Mouse (Mus musculus): ENCODE measurements around the gene Iqsec1. TPM values are rescaled to one million over a fixed set of nuclear protein-coding genes. Genes with fewer than 3 reads are reported as not detected.

Gene Iqsec1
- polyA plus RNA-seq, 1 experiment from 2014 or later: 2.6 TPM

GRCm38 (mm10) chr6:90812072-90812471 lies 176.4 kb downstream of the Iqsec1 start:
- H3K4me2 ChIP-seq: no peak overlapping the region
- no peaks in the 10 kb centered on the region for H3K36me3 ChIP-seq (replicated peaks)
- H3K27me3 ChIP-seq: peaks cover 30% of the 10 kb centered on the region
- no peak overlapping the region for H3K9ac ChIP-seq
- H3K4me3 ChIP-seq (replicated peaks): no peak overlapping the region
- no peak overlapping the region for H3K27ac ChIP-seq (replicated peaks)
- no peak for ATAC-seq (ENCODE audit: insufficient read depth)
- no peaks in the 10 kb centered on the region for H3K4me1 ChIP-seq (replicated peaks)
- H3K9me3 ChIP-seq (replicated peaks): no peaks in the 10 kb centered on the region
- WGBS (ENCODE audit: insufficient replicate concordance): 28% methylated on average over 3 of the region's 3 CpGs

- Histone ChIP-seq H3K4me3 (replicated peaks) (no peak overlapping the region), H3K27me3 (peaks cover 30% of the 10 kb centered on the region), H3K36me3 (replicated peaks) (no peaks in the 10 kb centered on the region), H3K4me2 (no peak overlapping the region), H3K9me3 (replicated peaks) (no peaks in the 10 kb centered on the region), H3K27ac (replicated peaks) (no peak overlapping the region), H3K9ac (no peak overlapping the region), H3K4me1 (replicated peaks) (no peaks in the 10 kb centered on the region)
- ATAC-seq (ENCODE audit: insufficient read depth): no peak
- WGBS (ENCODE audit: insufficient replicate concordance): 43% methylated on average over 1 of the region's 1 CpGs
Measured at GRCm38 (mm10) chr6:90810576-90810975, 177.9 kb downstream of the Iqsec1 start.

GRCm38 (mm10) chr6:90809960-90810362 lies 178.5 kb downstream of the Iqsec1 start:
- Histone ChIP-seq H3K4me3 (replicated peaks) (no peak overlapping the region), H3K9ac (no peak overlapping the region), H3K4me2 (no peak overlapping the region), H3K27ac (replicated peaks) (no peak overlapping the region), H3K36me3 (replicated peaks) (no peaks in the 10 kb centered on the region), H3K27me3 (peaks cover 30% of the 10 kb centered on the region), H3K9me3 (replicated peaks) (no peaks in the 10 kb centered on the region), H3K4me1 (replicated peaks) (no peaks in the 10 kb centered on the region)
- 4% methylated on average over 22 of the region's 22 CpGs for WGBS (ENCODE audit: insufficient replicate concordance)
- ATAC-seq (ENCODE audit: insufficient read depth): no peak

GRCm38 (mm10) chr6:90809077-90809840 lies 179.2 kb downstream of the Iqsec1 start:
- WGBS (ENCODE audit: insufficient replicate concordance): 47% methylated on average over 11 of the region's 11 CpGs
- H3K4me3 ChIP-seq (replicated peaks): no peak overlapping the region
- H3K4me2 ChIP-seq: no peak overlapping the region
- H3K9me3 ChIP-seq (replicated peaks): no peaks in the 10 kb centered on the region
- no peaks in the 10 kb centered on the region for H3K36me3 ChIP-seq (replicated peaks)
- H3K27ac ChIP-seq (replicated peaks): no peak overlapping the region
- H3K9ac ChIP-seq: no peak overlapping the region
- no peak for ATAC-seq (ENCODE audit: insufficient read depth)
- H3K4me1 ChIP-seq (replicated peaks): no peaks in the 10 kb centered on the region
- H3K27me3 ChIP-seq: peaks cover 30% of the 10 kb centered on the region

GRCm38 (mm10) chr6:90808544-90808943 lies 179.9 kb downstream of the Iqsec1 start:
- H3K4me2 ChIP-seq: no peak overlapping the region
- no peak overlapping the region for H3K27ac ChIP-seq (replicated peaks)
- H3K4me3 ChIP-seq (replicated peaks): no peak overlapping the region
- H3K27me3 ChIP-seq: peaks cover 30% of the 10 kb centered on the region
- no peaks in the 10 kb centered on the region for H3K4me1 ChIP-seq (replicated peaks)
- WGBS (ENCODE audit: insufficient replicate concordance): 40% methylated on average over 5 of the region's 5 CpGs
- H3K9ac ChIP-seq: no peak overlapping the region
- no peaks in the 10 kb centered on the region for H3K9me3 ChIP-seq (replicated peaks)
- no peaks in the 10 kb centered on the region for H3K36me3 ChIP-seq (replicated peaks)
- ATAC-seq (ENCODE audit: insufficient read depth): no peak

GRCm38 (mm10) chr6:90808134-90808533 lies 180.4 kb downstream of the Iqsec1 start:
- 54% methylated on average over 3 of the region's 3 CpGs for WGBS (ENCODE audit: insufficient replicate concordance)
- ATAC-seq (ENCODE audit: insufficient read depth): no peak

GRCm38 (mm10) chr6:90807581-90807980 lies 180.9 kb downstream of the Iqsec1 start:
- Histone ChIP-seq H3K4me2 (no peak overlapping the region), H3K9ac (no peak overlapping the region), H3K27ac (replicated peaks) (no peak overlapping the region), H3K36me3 (replicated peaks) (no peaks in the 10 kb centered on the region), H3K9me3 (replicated peaks) (no peaks in the 10 kb centered on the region), H3K4me3 (replicated peaks) (no peak overlapping the region), H3K27me3 (peaks cover 30% of the 10 kb centered on the region), H3K4me1 (replicated peaks) (no peaks in the 10 kb centered on the region)
- ATAC-seq (ENCODE audit: insufficient read depth): no peak
- WGBS (ENCODE audit: insufficient replicate concordance): 12% methylated on average over 2 of the region's 2 CpGs

More at GRCm38 (mm10) chr6:90808134-90808533, 180.4 kb downstream of the Iqsec1 start:
- Histone ChIP-seq H3K9ac (no peak overlapping the region), H3K27me3 (peaks cover 30% of the 10 kb centered on the region), H3K4me3 (replicated peaks) (no peak overlapping the region), H3K4me2 (no peak overlapping the region), H3K36me3 (replicated peaks) (no peaks in the 10 kb centered on the region), H3K27ac (replicated peaks) (no peak overlapping the region), H3K9me3 (replicated peaks) (no peaks in the 10 kb centered on the region), H3K4me1 (replicated peaks) (no peaks in the 10 kb centered on the region)

GRCm38 (mm10) chr6:90806743-90807142 lies 181.7 kb downstream of the Iqsec1 start:
- no peak overlapping the region for H3K4me2 ChIP-seq
- H3K9me3 ChIP-seq (replicated peaks): no peaks in the 10 kb centered on the region
- WGBS (ENCODE audit: insufficient replicate concordance): 52% methylated on average over 1 of the region's 1 CpGs
- H3K36me3 ChIP-seq (replicated peaks): no peaks in the 10 kb centered on the region
- H3K4me1 ChIP-seq (replicated peaks): no peaks in the 10 kb centered on the region
- H3K9ac ChIP-seq: no peak overlapping the region
- no peak for ATAC-seq (ENCODE audit: insufficient read depth)
- H3K4me3 ChIP-seq (replicated peaks): no peak overlapping the region
- peaks cover 30% of the 10 kb centered on the region for H3K27me3 ChIP-seq
- no peak overlapping the region for H3K27ac ChIP-seq (replicated peaks)

- no peaks in the 10 kb centered on the region for H3K9me3 ChIP-seq (replicated peaks)
Measured at GRCm38 (mm10) chr6:90805101-90805500, 183.4 kb downstream of the Iqsec1 start.

GRCm38 (mm10) chr6:90804646-90805045 lies 183.8 kb downstream of the Iqsec1 start:
- ATAC-seq (ENCODE audit: insufficient read depth): no peak

More at GRCm38 (mm10) chr6:90805101-90805500, 183.4 kb downstream of the Iqsec1 start:
- Histone ChIP-seq H3K27ac (replicated peaks) (no peak overlapping the region), H3K4me2 (no peak overlapping the region), H3K4me1 (replicated peaks) (no peaks in the 10 kb centered on the region), H3K27me3 (peaks cover 17% of the 10 kb centered on the region), H3K4me3 (replicated peaks) (no peak overlapping the region), H3K36me3 (replicated peaks) (no peaks in the 10 kb centered on the region), H3K9ac (no peak overlapping the region)
- WGBS (ENCODE audit: insufficient replicate concordance): 35% methylated on average over 2 of the region's 2 CpGs
- ATAC-seq (ENCODE audit: insufficient read depth): no peak

GRCm38 (mm10) chr6:90802604-90803003 lies 185.9 kb downstream of the Iqsec1 start:
- Histone ChIP-seq H3K9me3 (replicated peaks) (no peaks in the 10 kb centered on the region), H3K9ac (no peak overlapping the region), H3K4me1 (replicated peaks) (no peaks in the 10 kb centered on the region), H3K4me3 (replicated peaks) (no peak overlapping the region), H3K36me3 (replicated peaks) (no peaks in the 10 kb centered on the region), H3K27me3 (no peaks in the 10 kb centered on the region), H3K27ac (replicated peaks) (no peak overlapping the region), H3K4me2 (no peak overlapping the region)
- WGBS (ENCODE audit: insufficient replicate concordance): 80% methylated on average over 8 of the region's 8 CpGs
- no peak for ATAC-seq (ENCODE audit: insufficient read depth)

More at GRCm38 (mm10) chr6:90804646-90805045, 183.8 kb downstream of the Iqsec1 start:
- Histone ChIP-seq H3K9ac (no peak overlapping the region), H3K27me3 (peaks cover 13% of the 10 kb centered on the region), H3K4me3 (replicated peaks) (no peak overlapping the region), H3K9me3 (replicated peaks) (no peaks in the 10 kb centered on the region), H3K27ac (replicated peaks) (no peak overlapping the region), H3K4me1 (replicated peaks) (no peaks in the 10 kb centered on the region), H3K4me2 (no peak overlapping the region), H3K36me3 (replicated peaks) (no peaks in the 10 kb centered on the region)

GRCm38 (mm10) chr6:90802058-90802457 lies 186.4 kb downstream of the Iqsec1 start:
- Histone ChIP-seq H3K27ac (replicated peaks) (no peak overlapping the region), H3K4me3 (replicated peaks) (no peak overlapping the region), H3K9me3 (replicated peaks) (no peaks in the 10 kb centered on the region), H3K9ac (no peak overlapping the region), H3K36me3 (replicated peaks) (no peaks in the 10 kb centered on the region), H3K27me3 (no peaks in the 10 kb centered on the region), H3K4me1 (replicated peaks) (no peaks in the 10 kb centered on the region), H3K4me2 (no peak overlapping the region)
- no peak for ATAC-seq (ENCODE audit: insufficient read depth)
- 65% methylated on average over 3 of the region's 3 CpGs for WGBS (ENCODE audit: insufficient replicate concordance)

All from liver, embryonic 15.5 days (tissue).